ENCODE assay signal across 31 mouse cellular contexts in genomic region chrX:60545906-60546305, GRCm38 (mm10). TPM values are rescaled to one million over a fixed set of nuclear protein-coding genes. Genes with fewer than 3 reads are reported as not detected.
DNase-seq lines count a peak whose midpoint lies in the region; ATAC-seq and TF ChIP-seq lines count a peak whose summit lies in the region.
"Had no signal": no experiment of that assay in that cellular context is flagged by ENCODE, and none has a peak within 500 bp of the region (broad histone marks: within the 10 kb centered on the region; RNA-seq: fewer than 3 reads in every experiment).

No protein-coding gene starts in this region.

- no peaks in the 10 kb centered on the region for H3K27me3 ChIP-seq in forebrain, embryonic 14.5 days (replicated peaks; ENCODE audit: control insufficient read depth, insufficient read depth, low read length)
- H3K27me3 ChIP-seq: hindbrain, embryonic 12.5 days; hindbrain, embryonic 15.5 days had no signal

- H3K4me1 ChIP-seq in forebrain, embryonic 14.5 days (ENCODE audit: control insufficient read depth, insufficient read depth, low read length) = no peaks in the 10 kb centered on the region
- H3K4me1 ChIP-seq: heart, embryonic 12.5 days; heart, embryonic 15.5 days; hindbrain, embryonic 12.5 days; hindbrain, embryonic 15.5 days had no signal

- no peak overlapping the region for H3K4me3 ChIP-seq in forebrain, embryonic 14.5 days (ENCODE audit: low read depth, low read length)
- H3K4me3 ChIP-seq: heart, embryonic 12.5 days; heart, embryonic 15.5 days; hindbrain, embryonic 12.5 days; hindbrain, embryonic 15.5 days had no signal

- no peak overlapping the region for H3K4me2 ChIP-seq in forebrain, embryonic 14.5 days (ENCODE audit: low read length)
- H3K4me2 ChIP-seq: heart, embryonic 12.5 days; heart, embryonic 15.5 days; hindbrain, embryonic 15.5 days had no signal

- no peak for TF ChIP-seq CTCF in brain, embryonic 14.5 days (IDR thresholded peaks at IDR 0.05; ENCODE audit: borderline replicate concordance, extremely low read depth, insufficient read depth, insufficient read length)

- no peak for TF ChIP-seq POLR2A in brain, embryonic 14.5 days (IDR thresholded peaks at IDR 0.05; ENCODE audit: borderline replicate concordance, extremely low read depth, insufficient read depth, insufficient read length, poor library complexity, severe bottlenecking)

- no peaks in the 10 kb centered on the region for H3K9me3 ChIP-seq in forebrain, embryonic 14.5 days (replicated peaks; ENCODE audit: control insufficient read depth, low read length)
- H3K9me3 ChIP-seq: heart, embryonic 15.5 days; hindbrain, embryonic 12.5 days; hindbrain, embryonic 15.5 days had no signal

- H3K27ac ChIP-seq in forebrain, embryonic 14.5 days (ENCODE audit: low read depth, low read length) = peak overlapping the region; percentile 21; the same call in 1 of the 2 replicates
- H3K27ac ChIP-seq: heart, embryonic 15.5 days; hindbrain, embryonic 12.5 days; hindbrain, embryonic 15.5 days had no signal

- peak; percentile 6 for DNase-seq in embryo, embryonic 10 days (ENCODE audit: low spot score)
- DNase-seq in embryo, embryonic 9.5 days (ENCODE audit: extremely low spot score) = no peak
- peak; percentile 60 for DNase-seq in brain, embryonic 14.5 days (ENCODE audit: low read depth)
- DNase-seq in forebrain, embryonic 14.5 days (ENCODE audit: low spot score) = peak; percentile 53
- DNase-seq in retina, postnatal 1 day = peak; percentile 24
- DNase-seq in right cerebral cortex, postnatal 14 days = no peak
- DNase-seq: adrenal gland, adult 8-10 months; adrenal gland, postnatal 36 days; cerebellum, adult 11 months; cerebellum, adult 2 months; cerebellum, adult 9-11 months; cerebellum, postnatal 25 days; embryo, embryonic 11 days; gastrocnemius, postnatal 25 days; heart, adult 18-20 months; heart, postnatal 14 days had no signal

- H3K36me3 ChIP-seq in forebrain, embryonic 14.5 days (ENCODE audit: control insufficient read depth, insufficient read depth, low read length) = no peaks in the 10 kb centered on the region
- H3K36me3 ChIP-seq: heart, embryonic 12.5 days; heart, embryonic 15.5 days; hindbrain, embryonic 12.5 days; hindbrain, embryonic 15.5 days had no signal

- no peak overlapping the region for H3K9ac ChIP-seq in forebrain, embryonic 14.5 days (ENCODE audit: low read length)
- H3K9ac ChIP-seq: heart, embryonic 12.5 days; heart, embryonic 15.5 days; hindbrain, embryonic 12.5 days; hindbrain, embryonic 15.5 days had no signal

- no peak for ATAC-seq in forebrain, embryonic 14.5 days
- ATAC-seq in megakaryocyte, adult 5-6 weeks (ENCODE audit: poor library complexity, severe bottlenecking) = no peak
- ATAC-seq: activated CD4-positive, CD25-positive, alpha-beta regulatory T cell, adult 4 months; intestine, postnatal 0 days had no signal

- WGBS in forebrain, embryonic 14.5 days = 45% methylated on average over 3 of the region's 3 CpGs

RNA-seq across cellular contexts. Expression of gene Gm7073, which starts 6.9 kb away (rescaled TPM):
- polyA plus RNA-seq in brain, embryonic 14.5 days (2012; rRNA removed) = not detected in 2 replicates
- polyA plus RNA-seq in forebrain, embryonic 14.5 days (2014; fragmentation: Nextera tagmentation; extraction: Ambion mirVana) = not detected in 2 replicates
- not detected in 2 replicates for total RNA-seq in megakaryocyte, adult 5-6 weeks (2015)
- total RNA-seq in megakaryocyte, adult 5-6 weeks (2017) = not detected in 2 replicates
- total RNA-seq: adrenal gland, adult 8-10 months; adrenal gland, postnatal 36 days; common myeloid progenitor, adult 5-6 weeks; ES-E14; gastrocnemius, adult 8-10 months; gastrocnemius, postnatal 25 days; heart, adult 18-20 months; heart, postnatal 14 days; hematopoietic stem cell, adult 5-6 weeks had no signal
- polyA plus RNA-seq: activated CD4-positive, CD25-positive, alpha-beta regulatory T cell, adult 4 months; cerebellum, adult 2 months; embryonic facial prominence, embryonic 11.5 days; embryonic facial prominence, embryonic 14.5 days; gonadal fat pad, adult 2 months; heart, embryonic 12.5 days; heart, embryonic 15.5 days; hindbrain, embryonic 12.5 days; hindbrain, embryonic 15.5 days; intestine, embryonic 14.5 days; intestine, postnatal 0 days had no signal

RNA-seq across cellular contexts. Expression of gene Atp11c, which starts 46.6 kb away (rescaled TPM):
- 20.0 and 25.2 TPM in 2 replicates for polyA plus RNA-seq in brain, embryonic 14.5 days (2012; rRNA removed)
- 14.7 and 15.5 TPM in 2 replicates for polyA plus RNA-seq in forebrain, embryonic 14.5 days (2014; fragmentation: Nextera tagmentation; extraction: Ambion mirVana)
- 29.6 and 42.2 TPM in 2 replicates for total RNA-seq in megakaryocyte, adult 5-6 weeks (2015)
- 38.0 and 40.1 TPM in 2 replicates for total RNA-seq in megakaryocyte, adult 5-6 weeks (2017)

Comparison
In these comparisons a context has a peak if more than half of its experiments do, and no peak if none do; other contexts are left out.
1. DNase-seq: peak in embryo, embryonic 10 days (single experiment), brain, embryonic 14.5 days (single experiment), forebrain, embryonic 14.5 days (single experiment) and retina, postnatal 1 day (single experiment); none in embryo, embryonic 9.5 days (single experiment) and right cerebral cortex, postnatal 14 days (single experiment).